12 mouse cellular contexts compared by ENCODE assay signal in genomic region chr17:88159851-88160676, GRCm38 (mm10).
DNase-seq lines count a peak whose midpoint lies in the region; ATAC-seq lines count a peak whose summit lies in the region.
"Had no signal": no experiment of that assay in that cellular context is flagged by ENCODE, and none has a peak within 500 bp of the region (broad histone marks: within the 10 kb centered on the region; RNA-seq: fewer than 3 reads in every experiment).

No protein-coding gene starts in this region.

- H3K9me3 ChIP-seq in heart, embryonic 12.5 days (replicated peaks), result no peaks in the 10 kb centered on the region; the same call in 1 of the 2 replicates
- H3K9me3 ChIP-seq in forebrain, embryonic 12.5 days, result no peaks in the 10 kb centered on the region
- no peaks in the 10 kb centered on the region for H3K9me3 ChIP-seq in midbrain, embryonic 13.5 days

- no peak overlapping the region for H3K4me3 ChIP-seq in heart, embryonic 12.5 days
- peak overlapping the region; percentile 5; the same call in 1 of the 2 replicates for H3K4me3 ChIP-seq in forebrain, embryonic 12.5 days (replicated peaks)
- H3K4me3 ChIP-seq in midbrain, embryonic 13.5 days (replicated peaks), result 0 out of 2 replicates have a peak overlapping the region, but pooled peaks have one; percentile 5

- H3K4me1 ChIP-seq in heart, embryonic 12.5 days (replicated peaks), result peaks cover 9% of the 10 kb centered on the region; the same call in 1 of the 2 replicates
- peaks cover 10% of the 10 kb centered on the region for H3K4me1 ChIP-seq in forebrain, embryonic 12.5 days
- H3K4me1 ChIP-seq in midbrain, embryonic 13.5 days (replicated peaks), result peaks cover 21% of the 10 kb centered on the region

- no peaks in the 10 kb centered on the region for H3K36me3 ChIP-seq in heart, embryonic 12.5 days
- no peaks in the 10 kb centered on the region for H3K36me3 ChIP-seq in forebrain, embryonic 12.5 days (replicated peaks)
- H3K36me3 ChIP-seq in midbrain, embryonic 13.5 days, result no peaks in the 10 kb centered on the region

- peak overlapping the region; percentile 56; the same call in 1 of the 2 replicates for H3K4me2 ChIP-seq in heart, embryonic 12.5 days
- H3K4me2 ChIP-seq in forebrain, embryonic 12.5 days, result peak overlapping the region; percentile 42
- H3K4me2 ChIP-seq in midbrain, embryonic 13.5 days (replicated peaks), result peak overlapping the region; percentile 45

- no peak for ATAC-seq in heart, embryonic 12.5 days (ENCODE audit: insufficient number of reproducible peaks, low FRiP score)
- ATAC-seq in forebrain, embryonic 12.5 days (ENCODE audit: low FRiP score), result no peak
- ATAC-seq in midbrain, embryonic 13.5 days, result no peak
- ATAC-seq: liver, postnatal 0 days had no signal

- WGBS in heart, embryonic 12.5 days, result 41% methylated on average over 19 of the region's 19 CpGs
- WGBS in forebrain, embryonic 12.5 days, result 40% methylated on average over 19 of the region's 19 CpGs
- 33% methylated on average over 19 of the region's 19 CpGs for WGBS in midbrain, embryonic 13.5 days

- H3K27ac ChIP-seq in heart, embryonic 12.5 days (ENCODE audit: poor library complexity, severe bottlenecking), result no peak overlapping the region
- H3K27ac ChIP-seq in forebrain, embryonic 12.5 days, result no peak overlapping the region
- no peak overlapping the region for H3K27ac ChIP-seq in midbrain, embryonic 13.5 days

- peaks cover 4% of the 10 kb centered on the region; the same call in 1 of the 2 replicates for H3K27me3 ChIP-seq in heart, embryonic 12.5 days (replicated peaks)
- H3K27me3 ChIP-seq in forebrain, embryonic 12.5 days, result peaks cover 13% of the 10 kb centered on the region
- H3K27me3 ChIP-seq in midbrain, embryonic 13.5 days, result no peaks in the 10 kb centered on the region; the same call in 1 of the 2 replicates

- no peak overlapping the region for H3K9ac ChIP-seq in heart, embryonic 12.5 days
- H3K9ac ChIP-seq in forebrain, embryonic 12.5 days, result no peak overlapping the region
- no peak overlapping the region for H3K9ac ChIP-seq in midbrain, embryonic 13.5 days (replicated peaks)
- H3K9ac ChIP-seq: liver, postnatal 0 days had no signal

- no peak for DNase-seq in heart, postnatal 4 days
- peak; percentile 92 for DNase-seq in ES-CJ7 (ENCODE audit: low read depth, low spot score)
- DNase-seq in layer of hippocampus, postnatal 25 days (ENCODE audit: extremely low spot score in 1 of 2, low spot score in 1 of 2), result no peak
- no peak for DNase-seq in c-Kit-positive CD71-positive TER-119-positive erythroid progenitor cells, embryonic 14.5 days (ENCODE audit: low spot score)
- no peak for DNase-seq in ovary, adult 18-20 months (ENCODE audit: low spot score)
- DNase-seq: adrenal gland, postnatal 10 days; liver, postnatal 0 days; right cerebral cortex, postnatal 4 days; thymus, postnatal 36 days had no signal
